Mouse (Mus musculus) midbrain, embryonic 13.5 days (tissue): ENCODE measurements at regions not wholly inside any gene's neighbourhood (a gene's known extent, or its start where the extent isn't known, plus 50 kb on each side); places are given as distances from the start of the nearest gene placed in this dataset.

Experiments
- ATAC-seq: fragments of 200-750 bp; cut with Nextera tagmentation; 2 replicates; pipeline ENCODE4 v1.8.0; 2017; ENCODE audit warnings: mild to moderate bottlenecking, moderate TSS enrichment, moderate library complexity
- H3K27ac ChIP-seq: fragments of 300-500 bp; sonication (generic); 2 replicates; pipeline ENCODE4 v1.5.1; 2015; ENCODE audit warnings: inconsistent platforms, mild to moderate bottlenecking, moderate library complexity
- H3K27me3 ChIP-seq: fragments of 300-500 bp; sonication (generic); 2 replicates; pipeline ENCODE4 v1.6.1; 2015; ENCODE audit warnings: mild to moderate bottlenecking, inconsistent platforms
- H3K36me3 ChIP-seq: fragments of 300-500 bp; sonication (generic); 2 replicates; pipeline ENCODE4 v1.6.1; 2015; ENCODE audit warnings: mild to moderate bottlenecking, inconsistent platforms
- H3K4me1 ChIP-seq: fragments of 300-500 bp; sonication (generic); replicated peaks from 2 replicates; pipeline ENCODE4 v1.6.1; 2015; ENCODE audit warnings: inconsistent platforms
- H3K4me2 ChIP-seq: fragments of 300-500 bp; sonication (generic); replicated peaks from 2 replicates; pipeline ENCODE4 v1.6.1; 2015; ENCODE audit warnings: moderate library complexity, mild to moderate bottlenecking, inconsistent platforms
- H3K4me3 ChIP-seq: fragments of 300-500 bp; sonication (generic); replicated peaks from 2 replicates; pipeline ENCODE4 v1.5.1; 2015; ENCODE audit warnings: mild to moderate bottlenecking, inconsistent platforms
- H3K9ac ChIP-seq: fragments of 300-500 bp; sonication (generic); replicated peaks from 2 replicates; pipeline ENCODE4 v1.6.1; 2015; ENCODE audit warnings: mild to moderate bottlenecking, inconsistent platforms
- H3K9me3 ChIP-seq: fragments of 300-500 bp; sonication (generic); 2 replicates; pipeline ENCODE4 v1.6.1; 2016; ENCODE audit warnings: mild to moderate bottlenecking, inconsistent platforms
- WGBS: fragments of 180-500 bp; shearing (Covaris S2); methylation state at CpG from one replicate; pipeline ENCODE4 v1.1.7; 2015; 5-methylcytosine and 5-hydroxymethylcytosine counted together

DNA sequence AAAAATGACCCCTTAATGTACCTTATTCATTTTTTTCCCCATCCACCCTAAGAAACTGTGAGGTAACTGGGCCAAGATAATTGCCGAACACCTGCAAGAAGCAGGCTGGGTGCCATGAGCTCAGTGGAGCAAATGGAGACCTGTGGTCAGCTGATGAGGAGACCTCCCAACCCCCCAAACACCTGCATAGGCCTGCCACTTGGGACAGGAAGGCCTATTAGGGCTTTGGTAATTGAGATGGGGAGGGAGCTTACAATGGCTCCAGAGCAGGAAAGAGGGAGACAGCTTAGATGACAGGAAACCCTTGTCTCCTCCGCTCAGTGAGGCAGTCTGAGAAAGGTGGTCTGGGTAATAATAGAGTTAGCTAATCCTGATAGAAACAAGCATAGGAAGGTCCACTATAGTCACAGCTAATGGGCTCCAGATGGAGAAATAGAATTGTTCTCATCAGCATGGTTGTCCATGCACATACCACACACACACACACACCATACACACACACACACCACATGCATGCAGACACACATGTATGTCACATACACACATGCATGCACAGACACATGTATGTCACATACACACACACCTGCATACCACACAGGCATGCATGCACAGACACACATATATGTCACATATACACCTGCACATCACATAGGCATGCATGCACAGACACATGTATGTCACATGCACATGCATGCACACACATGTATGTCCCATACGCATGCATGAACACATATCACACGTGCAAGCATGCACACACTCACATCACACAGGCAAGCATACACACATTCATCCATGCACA is 270.2 kb upstream of the Habp2 start:
- Histone ChIP-seq H3K9me3 (no peaks in the 10 kb centered on the region), H3K4me1 (no peaks in the 10 kb centered on the region), H3K27me3 (no peaks in the 10 kb centered on the region), H3K9ac (no peak overlapping the region), H3K4me2 (no peak overlapping the region), H3K36me3 (no peaks in the 10 kb centered on the region), H3K4me3 (no peak overlapping the region), H3K27ac (no peak overlapping the region)
- ATAC-seq = no peak
- WGBS = 86% methylated on average over 4 of the region's 4 CpGs

GRCm38 (mm10) chr19:56017524-56017923 is 269.4 kb upstream of the Habp2 start:
- no peak overlapping the region for H3K4me2 ChIP-seq
- H3K27me3 ChIP-seq = no peaks in the 10 kb centered on the region
- no peak overlapping the region for H3K27ac ChIP-seq
- 88% methylated on average over 7 of the region's 7 CpGs for WGBS
- no peak for ATAC-seq
- H3K36me3 ChIP-seq = no peaks in the 10 kb centered on the region
- H3K4me3 ChIP-seq = no peak overlapping the region
- H3K9ac ChIP-seq = no peak overlapping the region
- no peaks in the 10 kb centered on the region for H3K4me1 ChIP-seq
- H3K9me3 ChIP-seq = no peaks in the 10 kb centered on the region

DNA sequence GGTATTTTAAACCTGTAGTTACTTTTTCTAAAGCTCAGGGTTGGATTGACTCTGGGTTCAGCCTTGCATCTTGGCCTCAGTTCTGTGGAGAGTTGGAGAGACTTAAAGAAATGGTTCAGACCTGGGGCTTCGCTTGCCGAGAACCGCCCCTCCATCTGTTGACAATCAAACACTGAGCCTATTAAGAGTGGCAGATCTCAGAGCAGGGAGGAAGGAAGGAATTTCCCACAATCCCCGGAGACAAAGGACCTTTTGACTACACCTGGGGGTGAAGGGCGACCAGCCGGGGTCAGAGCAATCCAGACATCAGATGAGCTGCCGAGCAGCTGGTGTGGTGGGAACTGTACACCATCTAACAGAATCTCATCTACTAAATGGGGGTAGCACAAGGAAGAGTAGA is 267.8 kb upstream of the Habp2 start:
- H3K4me1 ChIP-seq = no peaks in the 10 kb centered on the region
- H3K9me3 ChIP-seq = no peaks in the 10 kb centered on the region
- no peak overlapping the region for H3K4me2 ChIP-seq
- no peaks in the 10 kb centered on the region for H3K36me3 ChIP-seq
- WGBS = 68% methylated on average over 7 of the region's 7 CpGs
- H3K27ac ChIP-seq = no peak overlapping the region
- no peak overlapping the region for H3K4me3 ChIP-seq
- H3K27me3 ChIP-seq = no peaks in the 10 kb centered on the region
- no peak overlapping the region for H3K9ac ChIP-seq
- ATAC-seq = no peak

GRCm38 (mm10) chr19:56022348-56022747 is 264.6 kb upstream of the Habp2 start:
- 66% methylated on average over 6 of the region's 6 CpGs for WGBS

GRCm38 (mm10) chr19:56024599-56024998 is 262.3 kb upstream of the Habp2 start:
- ATAC-seq = no peak
- Histone ChIP-seq H3K36me3 (no peaks in the 10 kb centered on the region), H3K4me2 (no peak overlapping the region), H3K27me3 (no peaks in the 10 kb centered on the region), H3K9ac (no peak overlapping the region), H3K4me3 (no peak overlapping the region), H3K4me1 (peaks cover 10% of the 10 kb centered on the region), H3K27ac (no peak overlapping the region), H3K9me3 (peaks cover 11% of the 10 kb centered on the region)
- WGBS = 88% methylated on average over 4 of the region's 4 CpGs

More at GRCm38 (mm10) chr19:56022348-56022747, 264.6 kb upstream of the Habp2 start:
- no peak overlapping the region for H3K9ac ChIP-seq
- H3K9me3 ChIP-seq = peaks cover 7% of the 10 kb centered on the region
- no peaks in the 10 kb centered on the region for H3K4me1 ChIP-seq
- no peak for ATAC-seq
- no peak overlapping the region for H3K4me2 ChIP-seq
- H3K27me3 ChIP-seq = no peaks in the 10 kb centered on the region
- no peak overlapping the region for H3K27ac ChIP-seq
- H3K4me3 ChIP-seq = no peak overlapping the region
- H3K36me3 ChIP-seq = no peaks in the 10 kb centered on the region

GRCm38 (mm10) chr19:56029428-56030281 is 257.3 kb upstream of the Habp2 start:
- peaks cover 11% of the 10 kb centered on the region for H3K9me3 ChIP-seq
- H3K9ac ChIP-seq = no peak overlapping the region
- ATAC-seq = peak; percentile 92
- peaks cover 18% of the 10 kb centered on the region for H3K4me1 ChIP-seq
- WGBS = 8% methylated on average over 21 of the region's 21 CpGs
- H3K27ac ChIP-seq = peak overlapping the region; percentile 84
- H3K4me2 ChIP-seq = peak overlapping the region; percentile 13; the same call in 1 of the 2 replicates
- no peaks in the 10 kb centered on the region for H3K36me3 ChIP-seq
- H3K4me3 ChIP-seq = no peak overlapping the region
- no peaks in the 10 kb centered on the region for H3K27me3 ChIP-seq

DNA sequence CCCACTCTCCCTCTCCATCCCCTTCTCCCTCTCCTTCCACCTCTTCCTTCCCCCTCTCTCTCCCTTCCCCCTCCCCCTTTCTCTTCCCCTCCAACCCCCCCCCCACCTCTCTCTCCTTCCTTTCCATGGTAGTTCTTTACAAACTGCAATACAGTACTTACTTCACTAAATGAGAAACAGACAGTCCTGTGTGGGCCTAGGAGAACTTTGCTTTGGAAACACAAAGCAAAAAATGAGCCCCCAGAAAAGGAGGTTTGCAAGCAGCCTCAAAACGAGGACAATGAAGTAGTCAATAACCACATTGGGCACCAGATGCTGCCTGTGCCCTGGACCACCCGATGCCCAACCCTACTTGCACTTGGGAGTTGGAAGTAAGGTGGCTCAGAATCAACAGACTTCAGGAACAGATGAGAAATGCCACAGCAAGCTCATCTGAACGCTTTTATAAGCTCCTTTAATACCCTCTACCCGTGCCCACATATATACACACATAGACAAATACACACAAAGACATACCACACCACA is 256.5 kb upstream of the Habp2 start:
- Histone ChIP-seq H3K36me3 (no peaks in the 10 kb centered on the region), H3K9ac (no peak overlapping the region), H3K4me1 (peaks cover 18% of the 10 kb centered on the region), H3K4me2 (no peak overlapping the region), H3K27me3 (no peaks in the 10 kb centered on the region), H3K27ac (peak overlapping the region; percentile 84), H3K9me3 (peaks cover 11% of the 10 kb centered on the region), H3K4me3 (no peak overlapping the region)
- ATAC-seq = no peak
- WGBS = 67% methylated on average over 4 of the region's 4 CpGs

DNA sequence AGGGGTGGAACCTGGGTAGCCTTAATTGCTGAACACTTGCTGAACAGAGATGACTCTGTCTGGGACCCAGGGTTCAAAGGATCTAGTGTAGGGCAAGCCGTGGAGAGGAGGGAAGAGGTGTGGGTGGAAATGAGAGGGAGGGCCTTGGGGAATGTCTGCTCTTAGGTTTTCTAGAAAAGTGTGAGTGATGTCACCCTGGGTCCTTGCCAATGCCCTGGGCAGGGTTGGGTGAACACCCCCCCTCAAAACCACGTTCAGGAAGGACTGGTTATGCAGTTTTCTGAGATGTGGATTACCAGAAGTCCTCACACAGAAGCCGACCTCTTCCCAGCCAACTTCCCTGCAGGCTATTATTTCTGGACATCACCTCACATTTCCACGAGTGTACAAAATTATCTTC is 252.4 kb upstream of the Habp2 start:
- H3K27ac ChIP-seq = no peak overlapping the region
- WGBS = 81% methylated on average over 4 of the region's 4 CpGs
- ATAC-seq = no peak
- no peaks in the 10 kb centered on the region for H3K9me3 ChIP-seq
- no peaks in the 10 kb centered on the region for H3K27me3 ChIP-seq
- no peak overlapping the region for H3K4me3 ChIP-seq
- H3K36me3 ChIP-seq = no peaks in the 10 kb centered on the region
- peaks cover 15% of the 10 kb centered on the region for H3K4me1 ChIP-seq
- no peak overlapping the region for H3K9ac ChIP-seq
- H3K4me2 ChIP-seq = no peak overlapping the region

DNA sequence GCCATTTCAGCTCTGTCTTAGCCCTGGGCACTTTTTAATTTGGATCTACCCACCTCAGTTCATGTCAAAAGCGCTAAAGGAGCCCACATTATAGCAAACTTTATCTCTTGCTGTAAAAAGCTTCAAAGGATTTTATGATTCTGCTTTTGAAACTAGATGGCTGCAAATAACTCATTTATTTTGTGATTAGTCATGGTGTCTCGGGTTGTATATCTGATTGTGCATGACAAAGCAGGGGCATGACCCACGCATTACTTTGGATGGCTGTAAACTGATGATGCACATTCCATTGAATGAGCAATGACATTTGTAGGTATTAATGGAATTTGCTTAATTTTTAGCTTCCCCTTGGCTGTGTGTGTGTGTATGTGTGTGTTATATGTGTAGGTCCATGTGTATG is 249.4 kb upstream of the Habp2 start:
- Histone ChIP-seq H3K4me3 (no peak overlapping the region), H3K36me3 (no peaks in the 10 kb centered on the region), H3K27me3 (no peaks in the 10 kb centered on the region), H3K9me3 (no peaks in the 10 kb centered on the region), H3K27ac (no peak overlapping the region), H3K9ac (no peak overlapping the region), H3K4me1 (peaks cover 12% of the 10 kb centered on the region), H3K4me2 (no peak overlapping the region)
- 83% methylated on average over 3 of the region's 3 CpGs for WGBS
- no peak for ATAC-seq

DNA sequence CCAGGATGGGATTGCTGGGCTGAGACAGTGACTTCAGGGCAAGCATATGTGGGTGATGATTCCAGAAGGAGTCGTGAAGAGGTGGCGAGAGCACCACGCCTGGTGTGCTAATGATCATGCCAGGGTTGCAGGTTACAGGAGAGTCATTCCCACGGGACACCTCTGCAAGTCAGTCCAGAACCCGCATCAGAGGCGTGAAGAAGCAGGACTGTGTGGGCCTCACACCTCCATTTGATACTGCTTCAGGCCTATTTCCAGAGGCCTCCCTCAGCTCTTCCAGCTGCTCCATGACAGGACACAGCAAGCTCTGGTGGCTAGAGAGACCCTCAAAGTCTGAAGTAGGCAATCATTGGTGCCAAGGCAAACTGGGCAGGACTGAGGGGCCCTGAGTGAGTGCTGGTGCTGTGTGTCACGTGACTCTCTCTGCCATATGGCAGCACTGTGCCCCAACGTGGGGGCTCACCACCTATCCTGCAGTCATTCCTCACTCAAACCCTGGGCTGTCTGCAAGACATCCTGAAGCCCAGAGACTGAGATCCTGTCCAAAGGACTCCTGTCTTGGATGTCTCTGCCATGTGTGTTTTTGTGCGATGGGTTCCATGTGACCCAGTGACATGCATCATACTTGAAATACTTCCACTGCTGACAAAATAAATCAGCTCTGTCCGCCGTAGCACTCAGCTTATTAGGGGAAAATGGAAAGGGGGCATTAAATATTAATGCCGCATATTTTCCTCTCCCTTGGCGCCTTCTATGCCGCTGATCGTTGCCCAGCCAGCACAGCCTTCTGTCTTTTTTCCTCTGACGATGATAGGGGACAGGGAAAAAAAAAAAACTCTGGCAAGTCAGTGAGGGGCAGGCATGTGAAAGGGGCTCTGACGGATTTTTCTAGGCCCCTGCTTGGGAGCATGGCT is 247.6 kb upstream of the Habp2 start:
- H3K27ac ChIP-seq = peak overlapping the region; percentile 70
- 59% methylated on average over 17 of the region's 17 CpGs for WGBS

DNA sequence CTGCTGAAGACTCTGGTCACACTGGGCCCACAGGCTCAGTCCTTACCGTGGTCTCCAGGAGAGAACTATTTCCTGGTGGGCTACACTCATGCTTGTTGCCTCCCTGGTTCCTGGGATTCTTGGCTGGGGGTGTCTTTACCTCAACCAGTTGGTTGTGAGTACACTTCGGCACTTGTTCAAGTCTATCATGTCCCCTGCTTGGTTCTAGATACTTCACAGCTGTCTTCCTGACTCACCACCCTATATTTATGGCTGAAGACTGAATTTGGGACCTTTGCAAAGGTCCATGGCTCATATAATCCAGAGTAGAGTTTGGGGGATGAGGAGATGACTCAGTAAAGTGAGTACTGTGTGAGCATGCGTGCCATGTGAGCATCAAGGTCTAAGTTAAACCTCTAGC is 245.0 kb upstream of the Habp2 start:
- 93% methylated on average over 3 of the region's 3 CpGs for WGBS
- no peaks in the 10 kb centered on the region for H3K36me3 ChIP-seq
- ATAC-seq = no peak

More for the DNA sequence above, 247.6 kb upstream of the Habp2 start:
- no peak overlapping the region for H3K9ac ChIP-seq
- H3K4me1 ChIP-seq = peaks cover 12% of the 10 kb centered on the region
- H3K9me3 ChIP-seq = no peaks in the 10 kb centered on the region
- H3K4me3 ChIP-seq = no peak overlapping the region
- H3K4me2 ChIP-seq = no peak overlapping the region
- H3K27me3 ChIP-seq = no peaks in the 10 kb centered on the region
- ATAC-seq = peak; percentile 77
- no peaks in the 10 kb centered on the region for H3K36me3 ChIP-seq

More for the DNA sequence above, 245.0 kb upstream of the Habp2 start:
- Histone ChIP-seq H3K4me3 (no peak overlapping the region), H3K27me3 (no peaks in the 10 kb centered on the region), H3K9ac (no peak overlapping the region), H3K27ac (no peak overlapping the region), H3K9me3 (no peaks in the 10 kb centered on the region), H3K4me2 (no peak overlapping the region), H3K4me1 (peaks cover 12% of the 10 kb centered on the region)
